Mouse (Mus musculus): ENCODE data around the gene Krtap24-1.

Gene Krtap24-1

DNA sequence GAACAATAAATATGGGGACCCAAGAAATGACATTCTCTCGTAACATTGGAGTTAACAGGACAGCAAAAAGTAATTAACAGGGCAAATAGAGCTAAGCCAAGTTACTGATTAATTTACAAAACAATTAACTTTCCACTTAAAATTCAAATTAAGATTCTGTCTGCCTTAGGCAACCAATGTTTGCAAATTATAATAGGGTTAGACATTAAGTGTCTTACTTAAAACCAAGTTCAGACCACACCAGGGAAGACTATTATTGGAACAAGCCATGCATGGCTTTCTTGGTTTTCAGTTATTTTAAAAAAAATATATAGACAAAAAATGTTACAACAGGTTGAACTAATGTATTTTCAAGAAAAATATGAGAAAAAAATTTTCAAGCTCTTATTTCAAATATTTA lies 43.0 kb downstream of the Krtap24-1 start:
- DNase-seq (ENCODE audit: low read depth, low spot score), result no peak

DNA sequence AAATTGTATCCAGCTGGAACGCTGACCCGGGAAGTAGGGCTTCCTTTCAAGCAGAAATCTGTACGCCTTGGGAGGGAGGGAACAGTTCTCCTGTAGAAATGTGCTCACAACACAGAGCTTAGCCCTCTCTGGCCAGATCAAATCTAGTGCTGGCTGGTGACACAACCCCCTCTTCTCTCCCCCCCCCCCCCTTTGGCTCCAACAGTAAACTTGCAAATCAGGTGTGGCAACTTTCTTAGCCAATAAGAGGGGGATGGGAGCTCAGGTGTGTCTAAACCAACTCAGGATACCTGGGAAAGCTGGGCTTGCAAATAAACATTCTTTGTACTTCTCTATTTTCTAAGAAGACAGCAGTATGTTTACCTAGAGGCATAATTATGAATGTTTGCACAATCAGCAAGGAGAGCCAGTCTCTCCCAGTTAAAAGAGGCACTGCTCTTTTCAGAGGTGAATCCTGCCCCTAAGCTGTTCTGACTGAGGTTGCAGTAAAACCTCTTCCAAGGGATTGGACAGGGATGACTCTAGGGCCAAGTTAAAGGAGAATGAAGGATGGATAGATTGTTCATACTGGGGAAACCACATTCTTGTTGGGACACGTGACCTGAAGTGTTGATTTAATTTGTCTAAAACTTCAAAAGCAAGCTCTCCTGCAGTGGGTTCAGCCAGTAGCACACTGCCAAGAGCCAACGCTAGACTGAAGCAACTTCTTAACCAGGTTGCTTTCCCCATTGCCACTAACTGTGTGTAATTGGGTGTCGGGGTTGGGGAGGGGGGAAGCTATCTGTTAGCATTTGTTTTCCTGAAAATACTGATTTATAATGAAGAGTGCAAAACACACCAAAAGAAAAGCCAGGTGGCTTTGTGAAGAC lies 48.8 kb downstream of the Krtap24-1 start, which contains the start of gene Cldn8:
Gene Cldn8, minus strand, starts transcription at position 139 of the 869 bp plus-strand sequence.
- DNase-seq (ENCODE audit: low read depth, low spot score), result no peak

DNA sequence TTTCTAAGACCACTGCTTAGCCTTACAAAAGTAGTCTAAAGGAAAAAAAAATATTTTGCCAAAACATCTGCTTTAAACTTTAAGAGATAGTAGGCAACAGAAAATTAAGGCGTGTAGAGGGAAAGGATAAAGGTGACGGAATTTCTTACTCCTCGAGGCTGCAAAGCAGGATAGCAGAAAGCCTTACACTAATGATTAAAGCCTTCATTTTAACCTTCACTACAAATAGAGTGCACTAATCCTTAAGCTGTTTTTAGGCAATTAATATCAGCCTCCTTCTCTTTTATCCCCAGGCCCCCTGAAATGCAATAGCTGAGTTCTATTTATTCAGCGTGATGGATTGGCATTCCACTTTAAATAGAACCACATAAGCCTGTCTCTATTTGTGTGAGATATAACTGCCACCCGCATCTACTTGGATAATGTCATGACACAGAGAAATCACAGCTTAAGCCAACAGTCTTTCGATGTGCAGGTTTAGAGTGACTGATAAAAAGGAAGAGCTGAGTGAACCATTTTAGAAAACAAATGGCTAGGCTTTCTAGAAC lies 50.4 kb downstream of the Krtap24-1 start:
- DNase-seq (ENCODE audit: low read depth, low spot score), result no peak
